9 mouse cellular contexts compared by ENCODE assay signal in genomic region chr1:183237901-183238300, GRCm38 (mm10). TPM values are rescaled to one million over a fixed set of nuclear protein-coding genes. Genes with fewer than 3 reads are reported as not detected.
A peak's percentile ranks its signal among the peaks of the same experiment; 100 is the strongest.
DNase-seq lines count a peak whose midpoint lies in the region; ATAC-seq and TF ChIP-seq lines count a peak whose summit lies in the region.
"Had no signal": no experiment of that assay in that cellular context is flagged by ENCODE, and none has a peak within 500 bp of the region (broad histone marks: within the 10 kb centered on the region; RNA-seq: fewer than 3 reads in every experiment).

No protein-coding gene starts in this region.

- no peak overlapping the region for H3K27ac ChIP-seq in forebrain, postnatal 0 days (ENCODE audit: low read depth, low read length)
- no peak overlapping the region for H3K27ac ChIP-seq in forebrain, embryonic 16.5 days (ENCODE audit: low read length)
- H3K27ac ChIP-seq in liver, adult 2 months (replicated peaks; ENCODE audit: insufficient read depth, low read depth, low read length), result no peak overlapping the region
- H3K27ac ChIP-seq in liver, embryonic 12.5 days, result no peak overlapping the region
- no peak overlapping the region for H3K27ac ChIP-seq in forebrain, embryonic 12.5 days

- peak; percentile 85 for TF ChIP-seq CTCF in forebrain, postnatal 0 days (IDR thresholded peaks at IDR 0.05; ENCODE audit: low read depth)
- TF ChIP-seq CTCF in liver, adult 2 months (IDR thresholded peaks at IDR 0.05; ENCODE audit: low read depth, low read length), result peak; percentile 68

- ATAC-seq in forebrain, postnatal 0 days, result no peak
- no peak for ATAC-seq in forebrain, embryonic 16.5 days
- no peak for ATAC-seq in liver, embryonic 12.5 days
- no peak for ATAC-seq in forebrain, embryonic 12.5 days (ENCODE audit: low FRiP score)
- ATAC-seq in megakaryocyte, adult 5-6 weeks (ENCODE audit: poor library complexity, severe bottlenecking), result no peak

- WGBS in forebrain, postnatal 0 days, result 23% methylated on average over 2 of the region's 2 CpGs
- WGBS in forebrain, embryonic 16.5 days, result 18% methylated on average over 2 of the region's 2 CpGs
- WGBS in liver, adult 2 months, result 13% methylated on average over 2 of the region's 2 CpGs
- WGBS in liver, embryonic 12.5 days (ENCODE audit: insufficient replicate concordance), result 12% methylated on average over 2 of the region's 2 CpGs
- WGBS in forebrain, embryonic 12.5 days, result 19% methylated on average over 2 of the region's 2 CpGs

- H3K4me3 ChIP-seq in forebrain, postnatal 0 days (ENCODE audit: low read depth, low read length), result no peak overlapping the region
- H3K4me3 ChIP-seq in forebrain, embryonic 16.5 days (replicated peaks; ENCODE audit: low read length), result no peak overlapping the region
- H3K4me3 ChIP-seq in liver, adult 2 months (ENCODE audit: insufficient read depth, low read depth, low read length), result no peak overlapping the region
- H3K4me3 ChIP-seq in liver, embryonic 12.5 days, result no peak overlapping the region
- H3K4me3 ChIP-seq in forebrain, embryonic 12.5 days (replicated peaks), result no peak overlapping the region
- H3K4me3 ChIP-seq: megakaryocyte, embryonic 14.5 days had no signal

- H3K27me3 ChIP-seq in forebrain, postnatal 0 days (ENCODE audit: insufficient read depth, low read length), result peaks cover 4% of the 10 kb centered on the region; the same call in 1 of the 2 replicates
- no peaks in the 10 kb centered on the region for H3K27me3 ChIP-seq in forebrain, embryonic 16.5 days (replicated peaks; ENCODE audit: control insufficient read depth, insufficient read depth, low read length)
- H3K27me3 ChIP-seq in liver, adult 2 months (ENCODE audit: control insufficient read depth, insufficient read depth, low read length), result no peaks in the 10 kb centered on the region
- H3K27me3 ChIP-seq in liver, embryonic 12.5 days (replicated peaks), result peaks cover 9% of the 10 kb centered on the region
- H3K27me3 ChIP-seq in forebrain, embryonic 12.5 days, result no peaks in the 10 kb centered on the region

- intact Hi-C loops in left cerebral cortex, postnatal 25 days (cut with DNase I), result loop anchor here (5.0 kb wide), 1 partner anchor 686 kb away; no protein-coding TSS in a partner anchor

- TF ChIP-seq POLR2A in liver, adult 2 months (IDR thresholded peaks at IDR 0.05; ENCODE audit: extremely low read depth, insufficient read depth, low read length), result no peak

- DNase-seq in forebrain, postnatal 0 days, result peak; percentile 78
- DNase-seq in liver, adult 2 months (ENCODE audit: extremely low read depth, low read depth, low spot score), result peak; percentile 34
- DNase-seq in T-cell, adult 2 months (ENCODE audit: low spot score), result peak; percentile 27
- peak; percentile 36 to 58 for DNase-seq in left cerebral cortex, postnatal 25 days (ENCODE audit: low spot score in 2 of 2)

- H3K9me3 ChIP-seq in forebrain, postnatal 0 days (ENCODE audit: low read length), result no peaks in the 10 kb centered on the region
- H3K9me3 ChIP-seq in forebrain, embryonic 16.5 days (ENCODE audit: control insufficient read depth, low read length), result no peaks in the 10 kb centered on the region
- no peaks in the 10 kb centered on the region for H3K9me3 ChIP-seq in liver, embryonic 12.5 days (replicated peaks)
- H3K9me3 ChIP-seq in forebrain, embryonic 12.5 days, result no peaks in the 10 kb centered on the region
- H3K9me3 ChIP-seq: megakaryocyte, embryonic 14.5 days had no signal

- H3K4me2 ChIP-seq in forebrain, postnatal 0 days (ENCODE audit: low read depth), result no peak overlapping the region
- no peak overlapping the region for H3K4me2 ChIP-seq in forebrain, embryonic 16.5 days (ENCODE audit: low read length)
- no peak overlapping the region for H3K4me2 ChIP-seq in liver, embryonic 12.5 days
- H3K4me2 ChIP-seq in forebrain, embryonic 12.5 days, result no peak overlapping the region

- no peaks in the 10 kb centered on the region for H3K4me1 ChIP-seq in forebrain, postnatal 0 days (ENCODE audit: insufficient read depth)
- no peaks in the 10 kb centered on the region for H3K4me1 ChIP-seq in forebrain, embryonic 16.5 days (replicated peaks; ENCODE audit: control insufficient read depth, insufficient read depth, low read length)
- no peaks in the 10 kb centered on the region for H3K4me1 ChIP-seq in liver, adult 2 months (ENCODE audit: control insufficient read depth, insufficient read depth, low read length)
- peaks cover 5% of the 10 kb centered on the region; the same call in 1 of the 2 replicates for H3K4me1 ChIP-seq in liver, embryonic 12.5 days
- H3K4me1 ChIP-seq in forebrain, embryonic 12.5 days, result no peaks in the 10 kb centered on the region

- no peak overlapping the region for H3K9ac ChIP-seq in forebrain, postnatal 0 days
- H3K9ac ChIP-seq in forebrain, embryonic 16.5 days (replicated peaks; ENCODE audit: low read depth, low read length), result no peak overlapping the region
- no peak overlapping the region for H3K9ac ChIP-seq in liver, adult 2 months (ENCODE audit: low read depth, low read length)
- H3K9ac ChIP-seq in liver, embryonic 12.5 days, result no peak overlapping the region
- H3K9ac ChIP-seq in forebrain, embryonic 12.5 days, result no peak overlapping the region

- H3K36me3 ChIP-seq in forebrain, postnatal 0 days (ENCODE audit: insufficient read depth), result no peaks in the 10 kb centered on the region
- no peaks in the 10 kb centered on the region for H3K36me3 ChIP-seq in forebrain, embryonic 16.5 days (ENCODE audit: control insufficient read depth, insufficient read depth)
- H3K36me3 ChIP-seq in liver, adult 2 months (ENCODE audit: control insufficient read depth, insufficient read depth, low read length), result no peaks in the 10 kb centered on the region
- H3K36me3 ChIP-seq in liver, embryonic 12.5 days, result no peaks in the 10 kb centered on the region
- no peaks in the 10 kb centered on the region for H3K36me3 ChIP-seq in forebrain, embryonic 12.5 days (replicated peaks)

- H3K79me2 ChIP-seq in liver, adult 2 months (ENCODE audit: control insufficient read depth, insufficient read depth, low read length), result no peaks in the 10 kb centered on the region

RNA-seq across cellular contexts. Expression of gene Disp1, which starts 16.6 kb away (rescaled TPM):
- 7.2 and 12.7 TPM in 2 replicates for total RNA-seq in forebrain, postnatal 0 days (2014; rRNA removed)
- polyA plus RNA-seq in forebrain, postnatal 0 days (2015; fragmentation: Nextera tagmentation; extraction: Ambion mirVana), result 5.6 and 6.3 TPM in 2 replicates
- polyA plus RNA-seq in forebrain, embryonic 16.5 days (2015; fragmentation: Nextera tagmentation; extraction: Ambion mirVana), result 6.4 and 7.1 TPM in 2 replicates
- 0.83 and 1.1 TPM in 2 replicates for total RNA-seq in liver, adult 2 months (2014; rRNA removed)
- polyA plus RNA-seq in liver, adult 2 months (2012; rRNA removed), result 1.9 and 3.4 TPM in 2 replicates
- polyA plus RNA-seq in liver, embryonic 12.5 days (2016; fragmentation: Nextera tagmentation; extraction: Ambion mirVana), result 4.0 and 5.1 TPM in 2 replicates
- total RNA-seq in left cerebral cortex, postnatal 25 days (2021), result 1 to 10 TPM; 5.4 to 7.3 TPM
- polyA plus RNA-seq in forebrain, embryonic 12.5 days (2016; fragmentation: Nextera tagmentation; extraction: Ambion mirVana), result 10.7 and 10.8 TPM in 2 replicates
- total RNA-seq in megakaryocyte, adult 5-6 weeks (2015), result 3.6 and 10.7 TPM in 2 replicates
- 5.2 and 5.7 TPM in 2 replicates for total RNA-seq in megakaryocyte, adult 5-6 weeks (2017)

RNA-seq across cellular contexts. Expression of gene Aida, which starts 58.5 kb away (rescaled TPM):
- 54.7 and 69.1 TPM in 2 replicates for total RNA-seq in forebrain, postnatal 0 days (2014; rRNA removed)
- polyA plus RNA-seq in forebrain, postnatal 0 days (2015; fragmentation: Nextera tagmentation; extraction: Ambion mirVana), result 37.8 and 46.1 TPM in 2 replicates
- polyA plus RNA-seq in forebrain, embryonic 16.5 days (2015; fragmentation: Nextera tagmentation; extraction: Ambion mirVana), result 51.6 and 51.7 TPM in 2 replicates
- total RNA-seq in liver, adult 2 months (2014; rRNA removed), result 8.7 and 10.8 TPM in 2 replicates
- polyA plus RNA-seq in liver, adult 2 months (2012; rRNA removed), result 3.5 and 3.6 TPM in 2 replicates
- polyA plus RNA-seq in liver, embryonic 12.5 days (2016; fragmentation: Nextera tagmentation; extraction: Ambion mirVana), result 26.7 and 26.9 TPM in 2 replicates
- total RNA-seq in left cerebral cortex, postnatal 25 days (2021), result 10 to 100 TPM; 47.5 to 51.5 TPM
- polyA plus RNA-seq in forebrain, embryonic 12.5 days (2016; fragmentation: Nextera tagmentation; extraction: Ambion mirVana), result 64.0 and 65.9 TPM in 2 replicates
- total RNA-seq in megakaryocyte, adult 5-6 weeks (2015), result 66.0 and 71.4 TPM in 2 replicates
- 85.7 and 88.5 TPM in 2 replicates for total RNA-seq in megakaryocyte, adult 5-6 weeks (2017)

RNA-seq across cellular contexts. Expression of gene Brox, which starts 59.2 kb away (rescaled TPM):
- 137 and 144 TPM in 2 replicates for total RNA-seq in forebrain, postnatal 0 days (2014; rRNA removed)
- 79.6 and 94.1 TPM in 2 replicates for polyA plus RNA-seq in forebrain, postnatal 0 days (2015; fragmentation: Nextera tagmentation; extraction: Ambion mirVana)
- 120 and 132 TPM in 2 replicates for polyA plus RNA-seq in forebrain, embryonic 16.5 days (2015; fragmentation: Nextera tagmentation; extraction: Ambion mirVana)
- total RNA-seq in liver, adult 2 months (2014; rRNA removed), result 26.7 and 29.5 TPM in 2 replicates
- 7.1 and 8.2 TPM in 2 replicates for polyA plus RNA-seq in liver, adult 2 months (2012; rRNA removed)
- 24.4 and 26.4 TPM in 2 replicates for polyA plus RNA-seq in liver, embryonic 12.5 days (2016; fragmentation: Nextera tagmentation; extraction: Ambion mirVana)
- 10 to 100 TPM; 49.3 to 51.3 TPM for total RNA-seq in left cerebral cortex, postnatal 25 days (2021)
- polyA plus RNA-seq in forebrain, embryonic 12.5 days (2016; fragmentation: Nextera tagmentation; extraction: Ambion mirVana), result 66.3 and 72.7 TPM in 2 replicates
- 35.1 and 44.4 TPM in 2 replicates for total RNA-seq in megakaryocyte, adult 5-6 weeks (2015)
- total RNA-seq in megakaryocyte, adult 5-6 weeks (2017), result 52.9 and 66.7 TPM in 2 replicates

Comparison
In these comparisons a context has a peak if more than half of its experiments do, and no peak if none do; other contexts are left out.
1. DNase-seq: peak in every context shown above with its lines; median percentile 78 in forebrain, postnatal 0 days; 47 in left cerebral cortex, postnatal 25 days; 34 in liver, adult 2 months; 27 in T-cell, adult 2 months.